Mouse (Mus musculus) megakaryocyte progenitor cell, adult 5-6 weeks (primary cell): ENCODE data around the gene Doc2b. TPM values are rescaled to one million over a fixed set of nuclear protein-coding genes. Genes with fewer than 3 reads are reported as not detected.

Source experiments
- ATAC-seq: replicated peaks from 2 replicates; pipeline ENCODE4 v1.8.0; 2016; ENCODE audit warnings: mild to moderate bottlenecking, moderate TSS enrichment, inconsistent platforms; ENCODE audit not compliant: poor library complexity
- total RNA-seq, 2 experiments: library from RNA; stranded (forward) in 1 of 2; stranded (reverse) in 1 of 2; fragments of 157-497, 149-512 nt in 1 of 2; fragments of 200-1000 nt in 1 of 2; gene quantifications; 2 replicates each; pipeline versions ENCODE4 v1.2.3 to v1.2.4; 2015 to 2017

Gene Doc2b
- total RNA-seq, 2 experiments from 2014 or later = not detected

GRCm38 (mm10) chr11:75794602-75795320 is 1.1 kb downstream of the Doc2b start:
- ATAC-seq = no peak

- ATAC-seq = no peak
Observed at GRCm38 (mm10) chr11:75793351-75793750, 2.5 kb downstream of the Doc2b start.

- ATAC-seq = no peak
Observed at GRCm38 (mm10) chr11:75792535-75792934, 3.3 kb downstream of the Doc2b start.

- no peak for ATAC-seq
Observed at GRCm38 (mm10) chr11:75785897-75786296, 10.0 kb downstream of the Doc2b start.

GRCm38 (mm10) chr11:75783799-75784198 is 12.1 kb downstream of the Doc2b start:
- ATAC-seq = peak; percentile 61

GRCm38 (mm10) chr11:75781919-75782318 is 13.9 kb downstream of the Doc2b start:
- peak; percentile 82 for ATAC-seq

GRCm38 (mm10) chr11:75775919-75776318 is 19.9 kb downstream of the Doc2b start:
- ATAC-seq = no peak

GRCm38 (mm10) chr11:75772562-75772961 is 23.3 kb downstream of the Doc2b start:
- ATAC-seq = no peak

GRCm38 (mm10) chr11:75769206-75769605 is 26.6 kb downstream of the Doc2b start:
- peak; percentile 100 for ATAC-seq

GRCm38 (mm10) chr11:75768091-75768989 is 27.5 kb downstream of the Doc2b start:
- ATAC-seq = no peak

GRCm38 (mm10) chr11:75767014-75767413 is 28.8 kb downstream of the Doc2b start:
- no peak for ATAC-seq

- ATAC-seq = no peak
Observed at GRCm38 (mm10) chr11:75765161-75765560, 30.7 kb downstream of the Doc2b start.

- no peak for ATAC-seq
Observed at GRCm38 (mm10) chr11:75764521-75765023, 31.3 kb downstream of the Doc2b start.

- no peak for ATAC-seq
Observed at GRCm38 (mm10) chr11:75762708-75763107, 33.1 kb downstream of the Doc2b start.

- no peak for ATAC-seq
Observed at GRCm38 (mm10) chr11:75760785-75761184, 35.1 kb downstream of the Doc2b start.

GRCm38 (mm10) chr11:75758553-75758952 is 37.3 kb downstream of the Doc2b start:
- no peak for ATAC-seq

- no peak for ATAC-seq
Observed at GRCm38 (mm10) chr11:75756687-75757086, 39.2 kb downstream of the Doc2b start.

- 0 out of 2 replicates have a peak, but pooled peaks have one; percentile 23 for ATAC-seq
Observed at GRCm38 (mm10) chr11:75751082-75751481, 44.8 kb downstream of the Doc2b start.

GRCm38 (mm10) chr11:75750537-75750936 is 45.3 kb downstream of the Doc2b start:
- no peak for ATAC-seq

GRCm38 (mm10) chr11:75744761-75745160 is 51.1 kb downstream of the Doc2b start:
- no peak for ATAC-seq

- ATAC-seq = peak; percentile 34; the same call in 1 of the 2 replicates
Observed at GRCm38 (mm10) chr11:75741615-75742014, 54.2 kb downstream of the Doc2b start.

- ATAC-seq = no peak
Observed at GRCm38 (mm10) chr11:75740204-75740603, 55.6 kb downstream of the Doc2b start.
